Comparison of ENCODE assay signal across 10 mouse cellular contexts in genomic region chr5:144623358-144623757, GRCm38 (mm10).
A peak's percentile ranks its signal among the peaks of the same experiment; 100 is the strongest.
DNase-seq lines count a peak whose midpoint lies in the region; ATAC-seq and TF ChIP-seq lines count a peak whose summit lies in the region.
"Had no signal": no experiment of that assay in that cellular context is flagged by ENCODE, and none has a peak within 500 bp of the region (broad histone marks: within the 10 kb centered on the region; RNA-seq: fewer than 3 reads in every experiment).

No protein-coding gene starts in this region.

- H3K4me2 ChIP-seq in hindbrain, postnatal 0 days (ENCODE audit: low read depth, low read length) = no peak overlapping the region
- H3K4me2 ChIP-seq in hindbrain, embryonic 11.5 days (replicated peaks; ENCODE audit: low read depth, low read length) = no peak overlapping the region
- H3K4me2 ChIP-seq: liver, embryonic 15.5 days had no signal

- no peak for ATAC-seq in hindbrain, postnatal 0 days
- ATAC-seq in hindbrain, embryonic 11.5 days (ENCODE audit: low FRiP score) = no peak
- ATAC-seq in erythroid progenitor cell, adult 5-6 weeks (replicated peaks; ENCODE audit: low FRiP score, poor library complexity, severe bottlenecking) = no peak
- ATAC-seq: inflammation-experienced regulatory T-cells, adult 6 months had no signal

- H3K27me3 ChIP-seq in hindbrain, postnatal 0 days (ENCODE audit: insufficient read depth, low read length) = no peaks in the 10 kb centered on the region
- no peaks in the 10 kb centered on the region for H3K27me3 ChIP-seq in hindbrain, embryonic 11.5 days (ENCODE audit: control insufficient read depth, insufficient read depth, low read length)
- no peaks in the 10 kb centered on the region for H3K27me3 ChIP-seq in embryonic facial prominence, embryonic 10.5 days (replicated peaks; ENCODE audit: low read depth, poor library complexity, severe bottlenecking)
- H3K27me3 ChIP-seq: liver, embryonic 15.5 days had no signal

- DNase-seq in hindbrain, postnatal 0 days (ENCODE audit: low spot score) = peak; percentile 17
- DNase-seq in hindbrain, embryonic 11.5 days (ENCODE audit: low spot score) = no peak
- DNase-seq in embryonic facial prominence, embryonic 10.5 days (ENCODE audit: low spot score) = peak; percentile 19
- peak; percentile 61 to 75 for DNase-seq in layer of hippocampus, adult 2 months (ENCODE audit: low spot score in 2 of 2)
- peak; percentile 63 to 73 for DNase-seq in right cerebral cortex, adult 2 months (ENCODE audit: low spot score in 2 of 2)
- DNase-seq in spleen, postnatal 10 days (ENCODE audit: low spot score in 2 of 2) = no peak
- no peak for DNase-seq in B cell, adult 2 months

- WGBS in hindbrain, postnatal 0 days = 64% methylated on average over 10 of the region's 10 CpGs
- WGBS in hindbrain, embryonic 11.5 days = 84% methylated on average over 10 of the region's 10 CpGs
- WGBS in embryonic facial prominence, embryonic 10.5 days = 76% methylated on average over 10 of the region's 10 CpGs

- H3K27ac ChIP-seq in hindbrain, postnatal 0 days = no peak overlapping the region
- no peak overlapping the region for H3K27ac ChIP-seq in hindbrain, embryonic 11.5 days (ENCODE audit: low read depth, low read length)
- no peak overlapping the region for H3K27ac ChIP-seq in embryonic facial prominence, embryonic 10.5 days (replicated peaks)
- H3K27ac ChIP-seq in layer of hippocampus, adult 2 months = peak overlapping the region; percentile 37; the same call in 1 of the 2 replicates
- H3K27ac ChIP-seq: liver, embryonic 15.5 days had no signal

- H3K36me3 ChIP-seq in hindbrain, postnatal 0 days (ENCODE audit: insufficient read depth, low read length) = no peaks in the 10 kb centered on the region
- no peaks in the 10 kb centered on the region for H3K36me3 ChIP-seq in hindbrain, embryonic 11.5 days (ENCODE audit: control insufficient read depth, insufficient read depth, low read length)
- no peaks in the 10 kb centered on the region for H3K36me3 ChIP-seq in embryonic facial prominence, embryonic 10.5 days (replicated peaks)
- H3K36me3 ChIP-seq: liver, embryonic 15.5 days had no signal

- no peak overlapping the region for H3K4me3 ChIP-seq in hindbrain, postnatal 0 days (ENCODE audit: low read length)
- no peak overlapping the region for H3K4me3 ChIP-seq in hindbrain, embryonic 11.5 days (ENCODE audit: low read depth, low read length)
- H3K4me3 ChIP-seq in embryonic facial prominence, embryonic 10.5 days = no peak overlapping the region
- H3K4me3 ChIP-seq in layer of hippocampus, adult 2 months = no peak overlapping the region
- H3K4me3 ChIP-seq: liver, embryonic 15.5 days had no signal

- no peaks in the 10 kb centered on the region for H3K9me3 ChIP-seq in hindbrain, postnatal 0 days (ENCODE audit: low read length)
- no peaks in the 10 kb centered on the region for H3K9me3 ChIP-seq in hindbrain, embryonic 11.5 days (ENCODE audit: control insufficient read depth, low read length)
- H3K9me3 ChIP-seq in embryonic facial prominence, embryonic 10.5 days = peaks cover 12% of the 10 kb centered on the region

- H3K4me1 ChIP-seq in hindbrain, postnatal 0 days (ENCODE audit: insufficient read depth, low read length) = no peaks in the 10 kb centered on the region
- no peaks in the 10 kb centered on the region for H3K4me1 ChIP-seq in hindbrain, embryonic 11.5 days (replicated peaks; ENCODE audit: control insufficient read depth, insufficient read depth, low read length)
- no peaks in the 10 kb centered on the region for H3K4me1 ChIP-seq in embryonic facial prominence, embryonic 10.5 days
- H3K4me1 ChIP-seq: liver, embryonic 15.5 days had no signal

- no peak overlapping the region for H3K9ac ChIP-seq in hindbrain, postnatal 0 days (replicated peaks; ENCODE audit: low read length)
- H3K9ac ChIP-seq in hindbrain, embryonic 11.5 days (ENCODE audit: low read depth, low read length) = no peak overlapping the region
- H3K9ac ChIP-seq: liver, embryonic 15.5 days had no signal

- no peak for TF ChIP-seq CTCF in hindbrain, postnatal 0 days (IDR thresholded peaks at IDR 0.05; ENCODE audit: low read depth)
- no peak for TF ChIP-seq CTCF in layer of hippocampus, adult 2 months (conservative IDR thresholded peaks at IDR 0.05)

Comparison
In these comparisons a context has a peak if more than half of its experiments do, and no peak if none do; other contexts are left out.
1. DNase-seq: peak in hindbrain, postnatal 0 days (single experiment), embryonic facial prominence, embryonic 10.5 days (single experiment), layer of hippocampus, adult 2 months (2 of 2) and right cerebral cortex, adult 2 months (2 of 2); none in hindbrain, embryonic 11.5 days (single experiment), spleen, postnatal 10 days (0 of 2) and B cell, adult 2 months (0 of 2).